ENCODE assay signal across 15 mouse cellular contexts in the genomic region with DNA sequence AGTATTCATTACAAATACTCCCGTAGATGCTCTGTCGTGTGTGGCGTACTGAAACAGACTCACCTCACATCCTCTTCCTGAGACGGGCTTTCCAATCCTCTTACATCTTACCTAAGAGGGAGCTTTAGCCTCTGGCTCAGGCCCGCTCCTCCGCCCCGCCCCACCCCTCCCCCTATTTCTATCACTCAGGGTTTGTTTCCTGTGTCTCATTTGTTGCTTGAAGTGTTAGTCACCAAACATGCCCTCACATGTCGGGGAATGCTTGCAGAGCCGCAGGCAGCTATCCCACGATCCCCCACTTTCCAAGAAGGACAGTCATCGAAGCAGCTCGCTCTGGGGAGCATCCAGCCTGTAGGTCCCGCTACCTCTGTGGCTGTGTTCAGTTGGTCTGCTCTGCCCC.
A peak's percentile ranks its signal among the peaks of the same experiment; 100 is the strongest.
DNase-seq lines count a peak whose midpoint lies in the region; TF ChIP-seq lines count a peak whose summit lies in the region.
"Had no signal": no experiment of that assay in that cellular context is flagged by ENCODE, and none has a peak within 500 bp of the region (broad histone marks: within the 10 kb centered on the region; RNA-seq: fewer than 3 reads in every experiment).

No protein-coding gene starts in this region.

- no peak overlapping the region for H3K27ac ChIP-seq in kidney, adult 2 months (ENCODE audit: insufficient read depth, low read depth, low read length)
- H3K27ac ChIP-seq: kidney, embryonic 15.5 days; limb, embryonic 10.5 days; liver, embryonic 12.5 days; midbrain, embryonic 12.5 days had no signal

- H3K36me3 ChIP-seq in kidney, adult 2 months (ENCODE audit: control insufficient read depth, insufficient read depth, low read length) = no peaks in the 10 kb centered on the region; the same call in 1 of the 2 replicates

- no peak overlapping the region for H3K4me3 ChIP-seq in kidney, adult 2 months (ENCODE audit: insufficient read depth, low read depth, low read length)
- H3K4me3 ChIP-seq: kidney, embryonic 15.5 days; limb, embryonic 10.5 days; liver, embryonic 12.5 days; midbrain, embryonic 12.5 days had no signal

- DNase-seq in 3134 (ENCODE audit: extremely low read depth, insufficient read length, low spot score) (peak; percentile 83), ZHBTc4 (ENCODE audit: low read depth, low spot score) (peak; percentile 81)
- peak; percentile 24 for DNase-seq in CD4-positive helper T cell, adult 2 months (ENCODE audit: low read depth, low spot score)
- DNase-seq in forelimb bud, embryonic 11.5 days (ENCODE audit: low read depth, low spot score) = peak; percentile 19
- no peak for DNase-seq in right cerebral cortex, postnatal 4 days
- DNase-seq in cerebellum, postnatal 10 days = no peak
- DNase-seq in kidney, adult 2 months = no peak
- DNase-seq: cerebellum, postnatal 25 days; gastrocnemius, postnatal 10 days; heart, adult 18-20 months; lung, embryonic 14.5 days had no signal

- TF ChIP-seq CTCF in kidney, adult 2 months (conservative IDR thresholded peaks at IDR 0.05; ENCODE audit: insufficient read depth, insufficient read length, low read depth, low read length) = no peak

- WGBS in kidney, adult 2 months = 80% methylated on average over 13 of the region's 13 CpGs

- H3K4me1 ChIP-seq in kidney, adult 2 months (ENCODE audit: control insufficient read depth, insufficient read depth, low read length) = no peaks in the 10 kb centered on the region
- H3K4me1 ChIP-seq: limb, embryonic 10.5 days; midbrain, embryonic 12.5 days had no signal

- TF ChIP-seq POLR2A in kidney, adult 2 months (IDR thresholded peaks at IDR 0.05; ENCODE audit: low read depth, low read length) = no peak

- H3K27me3 ChIP-seq in kidney, adult 2 months (replicated peaks; ENCODE audit: control insufficient read depth, insufficient read depth, low read length) = no peaks in the 10 kb centered on the region
- H3K27me3 ChIP-seq: kidney, embryonic 15.5 days; liver, embryonic 12.5 days; midbrain, embryonic 12.5 days had no signal

Comparison
In these comparisons a context has a peak if more than half of its experiments do, and no peak if none do; other contexts are left out.
1. DNase-seq: peak in 3134 (single experiment), CD4-positive helper T cell, adult 2 months (single experiment), ZHBTc4 (single experiment) and forelimb bud, embryonic 11.5 days (single experiment); none in right cerebral cortex, postnatal 4 days (single experiment), cerebellum, postnatal 10 days (0 of 2) and kidney, adult 2 months (single experiment).